Mouse (Mus musculus) myocyte (in vitro differentiated cells): ENCODE measurements around the gene Gm8994. TPM values are rescaled to one million over a fixed set of nuclear protein-coding genes. Genes with fewer than 3 reads are reported as not detected.

Source experiments
- H3K27me3 ChIP-seq: one replicate; pipeline ENCODE4 v1.6.1; 2011; ENCODE audit not compliant: control insufficient read depth, insufficient read depth, insufficient read length
- H3K36me3 ChIP-seq: one replicate; pipeline ENCODE4 v1.6.1; 2011; ENCODE audit not compliant: control insufficient read depth, insufficient read depth
- H3K4me2 ChIP-seq: one replicate; pipeline ENCODE4 v1.6.1; 2011; ENCODE audit warnings: low read depth, control low read depth
- H3K4me3 ChIP-seq: one replicate; pipeline ENCODE4 v1.5.1; 2011; ENCODE audit warnings: mild to moderate bottlenecking, control low read depth, moderate library complexity
- H3K79me2 ChIP-seq: one replicate; pipeline ENCODE4 v1.6.1; 2011; ENCODE audit not compliant: control insufficient read depth, insufficient read depth
- H3ac ChIP-seq: one replicate; pipeline ENCODE4 v1.6.1; 2011; ENCODE audit not compliant: control insufficient read depth, insufficient read length
- CEBPB ChIP-seq: IDR thresholded peaks from 2 replicates; pipeline ENCODE4 v1.6.1; 2011; ENCODE audit warnings: mild to moderate bottlenecking, moderate library complexity; ENCODE audit not compliant: poor library complexity, insufficient read depth, severe bottlenecking
- E2F4 ChIP-seq: IDR thresholded peaks from one replicate; pipeline ENCODE4 v1.6.1; 2011; ENCODE audit warnings: mild to moderate bottlenecking, control low read depth, moderate library complexity; ENCODE audit not compliant: insufficient read depth
- MAX ChIP-seq: IDR thresholded peaks from one replicate; pipeline ENCODE4 v1.6.1; 2011; ENCODE audit warnings: low read depth, mild to moderate bottlenecking, control low read depth
- MYOD1 ChIP-seq, 3 experiments: IDR thresholded peaks; one replicate each; pipeline ENCODE4 v1.6.1; 2011; ENCODE audit warnings: control low read depth in 2 of 3, low read depth in 2 of 3, mild to moderate bottlenecking in 2 of 3, moderate library complexity in 1 of 3; ENCODE audit not compliant: insufficient read length in 2 of 3, control insufficient read depth in 1 of 3
- MYOG ChIP-seq, 3 experiments: IDR thresholded peaks; one replicate each; pipeline ENCODE4 v1.6.1; 2011; ENCODE audit warnings: control low read depth in 2 of 3, low read depth in 2 of 3, mild to moderate bottlenecking in 2 of 3; ENCODE audit not compliant: insufficient read length in 2 of 3, control insufficient read depth in 1 of 3, insufficient read depth in 1 of 3
- POLR2A ChIP-seq: IDR thresholded peaks from one replicate; pipeline ENCODE4 v1.6.1; 2011; ENCODE audit warnings: low read depth, mild to moderate bottlenecking, control low read depth, moderate library complexity; ENCODE audit not compliant: insufficient read length
- POLR2AphosphoS2 ChIP-seq: IDR thresholded peaks from one replicate; pipeline ENCODE4 v1.6.1; 2011; ENCODE audit warnings: low read depth, control low read depth; ENCODE audit not compliant: insufficient read length
- REST ChIP-seq: IDR thresholded peaks from one replicate; pipeline ENCODE4 v1.6.1; 2011; ENCODE audit warnings: mild to moderate bottlenecking, control low read depth, moderate library complexity; ENCODE audit not compliant: insufficient read depth, insufficient read length
- SRF ChIP-seq: IDR thresholded peaks from one replicate; pipeline ENCODE4 v1.6.1; 2011; ENCODE audit warnings: low read depth; ENCODE audit not compliant: control insufficient read depth, insufficient read length
- TCF12 ChIP-seq: IDR thresholded peaks from one replicate; pipeline ENCODE4 v1.6.1; 2011; ENCODE audit warnings: mild to moderate bottlenecking, control low read depth; ENCODE audit not compliant: poor library complexity, insufficient read depth, severe bottlenecking
- TCF3 ChIP-seq: IDR thresholded peaks from one replicate; pipeline ENCODE4 v1.6.1; 2011; ENCODE audit warnings: low read depth, control low read depth; ENCODE audit not compliant: insufficient read length
- USF1 ChIP-seq: IDR thresholded peaks from one replicate; pipeline ENCODE4 v1.6.1; 2011; ENCODE audit warnings: low read depth, mild to moderate bottlenecking, control low read depth, moderate library complexity
- polyA plus RNA-seq: library from polyadenylated mRNA; unstranded; fragments of >200 nt; fragmentation: generic; extraction: Trizol; gene quantifications from one replicate; pipeline ENCODE4 v1.2.1, GENCODE M21; 2012; ENCODE audit warnings: missing spikeins

The Gm8994 gene
- polyA plus RNA-seq, 1 experiment: not detected

DNA sequence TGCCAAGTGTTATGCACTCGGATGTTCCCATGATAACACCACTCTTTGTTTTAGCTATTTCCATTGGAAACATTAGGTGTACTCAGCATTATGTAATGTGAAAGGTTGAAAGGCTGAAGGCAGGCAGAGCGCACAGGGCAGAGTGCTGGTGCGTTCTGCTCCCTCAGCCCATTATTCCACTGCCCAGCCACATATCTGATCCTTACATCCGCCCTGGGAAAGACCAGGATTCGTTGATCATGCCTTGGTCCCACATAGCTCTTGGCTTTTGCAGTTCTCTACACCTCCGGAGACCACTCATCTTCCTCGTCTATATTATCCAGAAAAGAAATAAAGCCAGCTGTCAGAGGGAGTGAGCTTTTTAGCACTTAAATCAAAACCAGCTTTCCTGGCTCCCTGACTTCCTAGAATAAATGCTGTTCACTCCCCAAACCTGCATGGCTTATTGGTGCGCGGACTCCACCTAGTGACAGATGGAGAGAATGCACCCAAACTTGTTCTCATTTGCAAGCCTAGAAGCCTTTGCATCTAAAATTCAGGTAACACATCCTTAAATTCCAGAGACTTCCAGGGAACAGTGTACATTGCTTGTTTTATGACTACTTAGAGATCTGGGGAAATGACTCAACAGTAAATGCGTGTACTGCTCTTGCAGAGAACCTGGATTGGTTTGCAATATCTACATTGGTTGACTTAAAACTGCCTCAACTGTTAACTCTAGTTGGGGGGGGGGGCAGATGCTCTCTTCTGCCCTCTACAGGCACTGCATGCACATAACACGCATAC, 26.3 kb downstream of the Gm8994 start:
- no peak overlapping the region for H3ac ChIP-seq
- TF ChIP-seq TCF12 (no peak), TCF3 (no peak), CEBPB (no peak), USF1 (no peak), MAX (no peak), E2F4 (no peak), SRF (no peak), POLR2A (no peak), REST (no peak), MYOD1 (IDR thresholded peaks at IDR 0.05; ENCODE audit: control insufficient read depth in 1 of 3, insufficient read length in 2 of 3, low read depth in 2 of 3) (no peak), POLR2AphosphoS2 (no peak), MYOG (IDR thresholded peaks at IDR 0.05; ENCODE audit: control insufficient read depth in 1 of 3, insufficient read depth in 1 of 3, insufficient read length in 2 of 3, low read depth in 2 of 3) (no peak)

DNA sequence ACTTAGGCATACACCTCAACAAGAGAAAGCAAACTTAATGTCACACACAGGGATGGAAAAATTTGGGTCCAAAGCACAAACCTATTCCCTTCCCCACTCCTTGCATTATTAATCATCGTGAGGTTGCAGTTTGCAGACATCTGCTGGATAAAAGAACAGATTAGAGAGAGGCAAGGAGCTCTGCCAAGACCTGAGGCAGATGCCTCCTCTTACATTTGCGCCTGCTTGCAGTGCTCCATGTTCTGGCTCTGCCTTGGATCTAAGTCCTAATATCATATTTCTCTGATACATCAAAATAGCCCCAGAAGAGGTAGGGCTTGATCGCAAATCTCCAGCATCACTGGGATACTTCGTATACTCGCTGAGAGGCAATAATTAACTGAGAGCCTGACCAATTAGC, 31.1 kb downstream of the Gm8994 start:
- Histone ChIP-seq H3K36me3 (no peaks in the 10 kb centered on the region), H3K27me3 (no peaks in the 10 kb centered on the region), H3K4me3 (no peak overlapping the region), H3K4me2 (no peak overlapping the region), H3K79me2 (no peaks in the 10 kb centered on the region), H3ac (no peak overlapping the region)
- no peak for TF ChIP-seq TCF12

More for the DNA sequence above, 26.3 kb downstream of the Gm8994 start:
- Histone ChIP-seq H3K79me2 (no peaks in the 10 kb centered on the region), H3K27me3 (no peaks in the 10 kb centered on the region), H3K4me2 (no peak overlapping the region), H3K36me3 (no peaks in the 10 kb centered on the region), H3K4me3 (no peak overlapping the region)

DNA sequence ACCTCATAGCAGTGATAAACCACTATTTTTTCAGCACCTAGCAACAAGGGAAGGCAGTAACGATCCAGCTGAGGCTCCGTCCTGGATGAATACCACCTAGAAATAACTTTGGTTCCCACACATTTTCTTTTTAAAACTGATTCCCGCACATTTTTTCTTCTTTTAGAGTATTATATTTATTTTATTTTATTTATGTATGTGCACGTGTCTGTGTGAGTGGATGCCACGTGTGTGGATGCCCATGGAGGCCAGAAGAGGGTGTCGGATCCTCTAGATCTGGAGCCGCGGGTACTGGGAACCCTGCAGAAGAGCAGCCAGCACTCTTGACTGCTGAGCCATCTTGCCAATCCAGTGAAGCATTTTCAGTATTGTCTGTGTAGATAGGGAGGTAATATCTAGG, 36.0 kb downstream of the Gm8994 start:
- Histone ChIP-seq H3K36me3 (no peaks in the 10 kb centered on the region), H3K27me3 (no peaks in the 10 kb centered on the region), H3ac (no peak overlapping the region), H3K4me3 (no peak overlapping the region), H3K79me2 (no peaks in the 10 kb centered on the region), H3K4me2 (no peak overlapping the region)
- TF ChIP-seq REST (no peak), POLR2A (no peak), TCF3 (no peak), POLR2AphosphoS2 (no peak), TCF12 (no peak)

DNA sequence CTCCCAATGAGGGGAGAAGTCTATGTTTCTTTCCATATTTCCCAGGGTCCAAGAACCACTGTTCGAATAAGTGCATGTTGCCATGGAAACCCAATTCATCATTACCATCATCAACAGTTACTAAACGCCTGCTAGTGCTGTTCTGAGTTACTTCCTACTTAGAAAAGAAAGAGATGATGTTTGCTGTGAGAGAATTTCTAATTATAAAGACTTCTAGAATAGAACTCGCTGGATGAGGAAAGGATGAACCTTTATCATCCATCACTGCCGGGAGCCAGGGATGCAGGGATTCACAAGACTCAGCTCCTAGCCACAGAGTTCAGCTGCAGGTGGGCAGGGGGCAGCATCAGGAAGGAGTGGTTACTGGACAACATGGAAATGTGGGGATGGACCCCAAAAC, 36.7 kb downstream of the Gm8994 start:
- Histone ChIP-seq H3K4me3 (no peak overlapping the region), H3K79me2 (no peaks in the 10 kb centered on the region)

DNA sequence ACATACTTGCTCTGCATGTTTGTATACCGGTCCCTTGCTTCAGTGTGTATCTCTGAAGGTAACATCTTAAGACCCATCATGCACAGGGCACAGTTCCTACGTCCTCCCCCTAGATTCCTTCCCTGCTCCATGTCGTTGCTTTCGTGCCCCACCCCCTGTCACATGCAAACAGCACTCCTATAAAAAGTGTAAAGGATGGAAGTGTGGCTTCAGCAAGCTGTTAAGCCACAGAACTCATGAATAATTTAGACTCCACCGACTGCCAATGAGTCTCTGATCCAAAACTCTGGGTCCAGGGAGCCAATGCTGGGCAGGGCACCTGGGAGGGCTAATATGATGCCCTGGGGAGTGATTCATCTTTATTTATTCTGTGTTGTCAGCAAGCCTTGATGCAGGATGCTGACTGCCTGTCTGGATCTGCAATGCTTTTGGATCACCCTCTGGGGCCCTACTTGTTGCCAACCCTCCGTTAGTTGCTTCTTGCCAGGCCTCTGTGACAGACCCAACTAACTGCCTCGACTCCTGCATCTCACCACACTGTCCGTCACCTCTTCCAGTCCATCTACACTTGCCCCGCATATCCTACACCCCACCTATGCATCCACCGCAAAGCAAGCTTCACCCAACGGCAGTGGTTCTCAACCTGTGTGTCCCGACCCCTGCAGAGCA, 37.2 kb downstream of the Gm8994 start:
- TF ChIP-seq TCF12: no peak
- no peak for TF ChIP-seq CEBPB
- H3K36me3 ChIP-seq: no peaks in the 10 kb centered on the region
- H3K79me2 ChIP-seq: no peaks in the 10 kb centered on the region
- no peak overlapping the region for H3K4me2 ChIP-seq
- no peaks in the 10 kb centered on the region for H3K27me3 ChIP-seq
- H3ac ChIP-seq: no peak overlapping the region
- no peak overlapping the region for H3K4me3 ChIP-seq

More for the DNA sequence above, 36.7 kb downstream of the Gm8994 start:
- Histone ChIP-seq H3ac (no peak overlapping the region), H3K36me3 (no peaks in the 10 kb centered on the region), H3K4me2 (no peak overlapping the region), H3K27me3 (no peaks in the 10 kb centered on the region)
- no peak for TF ChIP-seq MYOG (IDR thresholded peaks at IDR 0.05; ENCODE audit: control insufficient read depth in 1 of 3, insufficient read depth in 1 of 3, insufficient read length in 2 of 3, low read depth in 2 of 3)
- TF ChIP-seq POLR2AphosphoS2: no peak
- no peak for TF ChIP-seq TCF12
- TF ChIP-seq CEBPB: no peak
- TF ChIP-seq MAX: no peak
- no peak for TF ChIP-seq SRF
- no peak for TF ChIP-seq POLR2A
- no peak for TF ChIP-seq USF1
